Mouse (Mus musculus): ENCODE results near the gene Rptor. TPM values are rescaled to one million over a fixed set of nuclear protein-coding genes. Genes with fewer than 3 reads are reported as not detected.

Rptor gene
- total and polyA plus RNA-seq, 2 experiments from 2014 or later, result 8.5 to 64.8 TPM

- Histone ChIP-seq H3K9ac (replicated peaks; ENCODE audit: low read length, poor library complexity, severe bottlenecking) (no peak overlapping the region), H3K27ac (ENCODE audit: low read depth, low read length) (no peak overlapping the region), H3K36me3 (ENCODE audit: insufficient read depth, low read length) (0 out of 2 replicates have a peak, but pooled peaks cover 3% of the 10 kb centered on the region), H3K27me3 (ENCODE audit: insufficient read depth, low read length) (no peaks in the 10 kb centered on the region), H3K9me3 (ENCODE audit: low read length) (no peaks in the 10 kb centered on the region), H3K4me3 (ENCODE audit: low read depth, low read length) (no peak overlapping the region), H3K4me1 (ENCODE audit: insufficient read depth, low read length) (peaks cover 4% of the 10 kb centered on the region; the same call in 1 of the 2 replicates), H3K4me2 (ENCODE audit: low read depth, low read length, poor library complexity, severe bottlenecking) (no peak overlapping the region)
- ATAC-seq (ENCODE audit: low FRiP score) (no peak), DNase-seq (ENCODE audit: low spot score) (no peak)
- TF ChIP-seq CTCF (IDR thresholded peaks at IDR 0.05), result no peak
- 100% methylated on average over 1 of the region's 1 CpGs for WGBS
Observed at GRCm38 (mm10) chr11:119811598-119811997, 208.9 kb downstream of the Rptor start.

GRCm38 (mm10) chr11:119812093-119812492 is 209.4 kb downstream of the Rptor start:
- peaks cover 2% of the 10 kb centered on the region; the same call in 1 of the 2 replicates for H3K4me1 ChIP-seq (ENCODE audit: insufficient read depth, low read length)
- no peak overlapping the region for H3K4me3 ChIP-seq (ENCODE audit: low read depth, low read length)
- H3K27me3 ChIP-seq (ENCODE audit: insufficient read depth, low read length), result no peaks in the 10 kb centered on the region
- no peak for TF ChIP-seq CTCF (IDR thresholded peaks at IDR 0.05)
- no peaks in the 10 kb centered on the region for H3K9me3 ChIP-seq (ENCODE audit: low read length)
- DNase-seq (ENCODE audit: low spot score), result no peak
- WGBS, result 98% methylated on average over 4 of the region's 4 CpGs
- no peak overlapping the region for H3K9ac ChIP-seq (replicated peaks; ENCODE audit: low read length, poor library complexity, severe bottlenecking)
- peaks cover 7% of the 10 kb centered on the region; the same call in 1 of the 2 replicates for H3K36me3 ChIP-seq (ENCODE audit: insufficient read depth, low read length)
- no peak for ATAC-seq (ENCODE audit: low FRiP score)
- no peak overlapping the region for H3K27ac ChIP-seq (ENCODE audit: low read depth, low read length)
- H3K4me2 ChIP-seq (ENCODE audit: low read depth, low read length, poor library complexity, severe bottlenecking), result no peak overlapping the region

GRCm38 (mm10) chr11:119814035-119814558 is 211.4 kb downstream of the Rptor start:
- H3K4me1 ChIP-seq (ENCODE audit: insufficient read depth, low read length), result no peaks in the 10 kb centered on the region
- DNase-seq (ENCODE audit: low spot score) (no peak), ATAC-seq (ENCODE audit: low FRiP score) (no peak)
- 94% methylated on average over 7 of the region's 7 CpGs for WGBS
- H3K9me3 ChIP-seq (ENCODE audit: low read length), result no peaks in the 10 kb centered on the region
- H3K27ac ChIP-seq (ENCODE audit: low read depth, low read length), result no peak overlapping the region
- no peak for TF ChIP-seq CTCF (IDR thresholded peaks at IDR 0.05)
- no peak overlapping the region for H3K9ac ChIP-seq (replicated peaks; ENCODE audit: low read length, poor library complexity, severe bottlenecking)
- H3K36me3 ChIP-seq (ENCODE audit: insufficient read depth, low read length), result peaks cover 22% of the 10 kb centered on the region
- H3K27me3 ChIP-seq (ENCODE audit: insufficient read depth, low read length), result no peaks in the 10 kb centered on the region
- H3K4me3 ChIP-seq (ENCODE audit: low read depth, low read length), result no peak overlapping the region
- H3K4me2 ChIP-seq (ENCODE audit: low read depth, low read length, poor library complexity, severe bottlenecking), result no peak overlapping the region

GRCm38 (mm10) chr11:119816798-119817361 is 214.2 kb downstream of the Rptor start:
- H3K4me1 ChIP-seq (ENCODE audit: insufficient read depth, low read length), result no peaks in the 10 kb centered on the region
- ATAC-seq (ENCODE audit: low FRiP score) (no peak), DNase-seq (ENCODE audit: low spot score) (no peak)
- WGBS, result 87% methylated on average over 14 of the region's 14 CpGs
- H3K4me3 ChIP-seq (ENCODE audit: low read depth, low read length), result no peak overlapping the region
- H3K36me3 ChIP-seq (ENCODE audit: insufficient read depth, low read length), result peaks cover 37% of the 10 kb centered on the region
- TF ChIP-seq CTCF (IDR thresholded peaks at IDR 0.05), result no peak
- H3K27me3 ChIP-seq (ENCODE audit: insufficient read depth, low read length), result no peaks in the 10 kb centered on the region
- no peaks in the 10 kb centered on the region for H3K9me3 ChIP-seq (ENCODE audit: low read length)
- H3K27ac ChIP-seq (ENCODE audit: low read depth, low read length), result no peak overlapping the region
- H3K9ac ChIP-seq (replicated peaks; ENCODE audit: low read length, poor library complexity, severe bottlenecking), result no peak overlapping the region
- H3K4me2 ChIP-seq (ENCODE audit: low read depth, low read length, poor library complexity, severe bottlenecking), result no peak overlapping the region

GRCm38 (mm10) chr11:119817362-119817837 is 214.7 kb downstream of the Rptor start:
- TF ChIP-seq CTCF (IDR thresholded peaks at IDR 0.05), result no peak
- Histone ChIP-seq H3K4me2 (ENCODE audit: low read depth, low read length, poor library complexity, severe bottlenecking) (no peak overlapping the region), H3K9ac (replicated peaks; ENCODE audit: low read length, poor library complexity, severe bottlenecking) (no peak overlapping the region), H3K4me3 (ENCODE audit: low read depth, low read length) (no peak overlapping the region), H3K27me3 (ENCODE audit: insufficient read depth, low read length) (no peaks in the 10 kb centered on the region), H3K9me3 (ENCODE audit: low read length) (no peaks in the 10 kb centered on the region), H3K36me3 (ENCODE audit: insufficient read depth, low read length) (peaks cover 37% of the 10 kb centered on the region), H3K4me1 (ENCODE audit: insufficient read depth, low read length) (no peaks in the 10 kb centered on the region), H3K27ac (ENCODE audit: low read depth, low read length) (no peak overlapping the region)
- ATAC-seq (ENCODE audit: low FRiP score) (no peak), DNase-seq (ENCODE audit: low spot score) (no peak)
- WGBS, result 79% methylated on average over 3 of the region's 3 CpGs

- WGBS, result 51% methylated on average over 3 of the region's 3 CpGs
- H3K27ac ChIP-seq (ENCODE audit: low read depth, low read length), result no peak overlapping the region
- H3K4me3 ChIP-seq (ENCODE audit: low read depth, low read length), result no peak overlapping the region
- no peaks in the 10 kb centered on the region for H3K4me1 ChIP-seq (ENCODE audit: insufficient read depth, low read length)
- TF ChIP-seq CTCF (IDR thresholded peaks at IDR 0.05), result no peak
- no peaks in the 10 kb centered on the region for H3K27me3 ChIP-seq (ENCODE audit: insufficient read depth, low read length)
- no peak for DNase-seq (ENCODE audit: low spot score)
- no peak overlapping the region for H3K9ac ChIP-seq (replicated peaks; ENCODE audit: low read length, poor library complexity, severe bottlenecking)
- H3K9me3 ChIP-seq (ENCODE audit: low read length), result no peaks in the 10 kb centered on the region
- ATAC-seq (ENCODE audit: low FRiP score), result no peak
- peaks cover 37% of the 10 kb centered on the region for H3K36me3 ChIP-seq (ENCODE audit: insufficient read depth, low read length)
- no peak overlapping the region for H3K4me2 ChIP-seq (ENCODE audit: low read depth, low read length, poor library complexity, severe bottlenecking)
Observed at GRCm38 (mm10) chr11:119817898-119818297, 215.2 kb downstream of the Rptor start.

Data from midbrain, postnatal 0 days (tissue).